Mouse (Mus musculus) myocyte (in vitro differentiated cells): ENCODE data around the gene Smg1.

ENCODE experiments used
- CEBPB ChIP-seq: IDR thresholded peaks from 2 replicates; pipeline ENCODE4 v1.6.1; 2011; ENCODE audit warnings: mild to moderate bottlenecking, moderate library complexity; ENCODE audit not compliant: poor library complexity, insufficient read depth, severe bottlenecking
- MAX ChIP-seq: IDR thresholded peaks from one replicate; pipeline ENCODE4 v1.6.1; 2011; ENCODE audit warnings: low read depth, mild to moderate bottlenecking, control low read depth
- MYOD1 ChIP-seq, 3 experiments: IDR thresholded peaks; one replicate each; pipeline ENCODE4 v1.6.1; 2011; ENCODE audit warnings: control low read depth in 2 of 3, low read depth in 2 of 3, mild to moderate bottlenecking in 2 of 3, moderate library complexity in 1 of 3; ENCODE audit not compliant: insufficient read length in 2 of 3, control insufficient read depth in 1 of 3
- POLR2A ChIP-seq: IDR thresholded peaks from one replicate; pipeline ENCODE4 v1.6.1; 2011; ENCODE audit warnings: low read depth, mild to moderate bottlenecking, control low read depth, moderate library complexity; ENCODE audit not compliant: insufficient read length
- POLR2AphosphoS2 ChIP-seq: IDR thresholded peaks from one replicate; pipeline ENCODE4 v1.6.1; 2011; ENCODE audit warnings: low read depth, control low read depth; ENCODE audit not compliant: insufficient read length
- REST ChIP-seq: IDR thresholded peaks from one replicate; pipeline ENCODE4 v1.6.1; 2011; ENCODE audit warnings: mild to moderate bottlenecking, control low read depth, moderate library complexity; ENCODE audit not compliant: insufficient read depth, insufficient read length
- SRF ChIP-seq: IDR thresholded peaks from one replicate; pipeline ENCODE4 v1.6.1; 2011; ENCODE audit warnings: low read depth; ENCODE audit not compliant: control insufficient read depth, insufficient read length
- TCF12 ChIP-seq: IDR thresholded peaks from one replicate; pipeline ENCODE4 v1.6.1; 2011; ENCODE audit warnings: mild to moderate bottlenecking, control low read depth; ENCODE audit not compliant: poor library complexity, insufficient read depth, severe bottlenecking
- TCF3 ChIP-seq: IDR thresholded peaks from one replicate; pipeline ENCODE4 v1.6.1; 2011; ENCODE audit warnings: low read depth, control low read depth; ENCODE audit not compliant: insufficient read length
- USF1 ChIP-seq: IDR thresholded peaks from one replicate; pipeline ENCODE4 v1.6.1; 2011; ENCODE audit warnings: low read depth, mild to moderate bottlenecking, control low read depth, moderate library complexity

- no peak for TF ChIP-seq MAX
- TF ChIP-seq MYOD1 (IDR thresholded peaks at IDR 0.05; ENCODE audit: control insufficient read depth in 1 of 3, insufficient read length in 2 of 3, low read depth in 2 of 3): no peak
- no peak for TF ChIP-seq POLR2A
- no peak for TF ChIP-seq CEBPB
- no peak for TF ChIP-seq USF1
- TF ChIP-seq POLR2AphosphoS2: no peak
- no peak for TF ChIP-seq REST
- no peak for TF ChIP-seq TCF12
- no peak for TF ChIP-seq SRF
- no peak for TF ChIP-seq TCF3
Measured at GRCm38 (mm10) chr7:118258451-118258850, 15.0 kb upstream of the Smg1 start.
